Mouse (Mus musculus): Measurements from ENCODE around the gene Mcfd2. TPM values are rescaled to one million over a fixed set of nuclear protein-coding genes. Genes with fewer than 3 reads are reported as not detected.

The Mcfd2 gene
- total and polyA plus RNA-seq, 3 experiments: 24.7 to 41.9 (median 39.1) TPM

DNA sequence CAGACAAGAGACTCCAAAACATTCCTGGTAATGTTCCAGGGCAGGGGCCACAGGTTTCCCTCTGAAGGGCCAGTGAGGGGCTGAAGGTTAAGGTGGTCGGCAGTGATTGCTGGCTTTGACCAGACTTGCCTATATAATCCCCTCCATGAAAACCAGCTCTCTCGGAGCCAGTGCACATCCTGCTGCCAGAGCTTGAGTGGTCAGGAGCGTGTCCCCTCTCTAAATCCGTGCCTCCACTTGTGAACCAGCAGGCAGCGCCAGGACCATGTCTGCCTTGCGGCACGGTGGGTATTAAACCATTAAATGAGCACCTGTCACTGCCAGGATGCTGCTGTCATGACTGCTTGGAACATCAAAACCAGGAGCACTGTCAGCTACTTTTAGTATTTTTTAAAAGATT is 44.8 kb upstream of the Mcfd2 start:
- H3K4me1 ChIP-seq (ENCODE audit: control insufficient read depth in 1 of 2, insufficient read depth in 2 of 2): peaks cover 4 to 17% of the 10 kb centered on the region in 2 experiments; a peak in 3 of 4 replicates

DNA sequence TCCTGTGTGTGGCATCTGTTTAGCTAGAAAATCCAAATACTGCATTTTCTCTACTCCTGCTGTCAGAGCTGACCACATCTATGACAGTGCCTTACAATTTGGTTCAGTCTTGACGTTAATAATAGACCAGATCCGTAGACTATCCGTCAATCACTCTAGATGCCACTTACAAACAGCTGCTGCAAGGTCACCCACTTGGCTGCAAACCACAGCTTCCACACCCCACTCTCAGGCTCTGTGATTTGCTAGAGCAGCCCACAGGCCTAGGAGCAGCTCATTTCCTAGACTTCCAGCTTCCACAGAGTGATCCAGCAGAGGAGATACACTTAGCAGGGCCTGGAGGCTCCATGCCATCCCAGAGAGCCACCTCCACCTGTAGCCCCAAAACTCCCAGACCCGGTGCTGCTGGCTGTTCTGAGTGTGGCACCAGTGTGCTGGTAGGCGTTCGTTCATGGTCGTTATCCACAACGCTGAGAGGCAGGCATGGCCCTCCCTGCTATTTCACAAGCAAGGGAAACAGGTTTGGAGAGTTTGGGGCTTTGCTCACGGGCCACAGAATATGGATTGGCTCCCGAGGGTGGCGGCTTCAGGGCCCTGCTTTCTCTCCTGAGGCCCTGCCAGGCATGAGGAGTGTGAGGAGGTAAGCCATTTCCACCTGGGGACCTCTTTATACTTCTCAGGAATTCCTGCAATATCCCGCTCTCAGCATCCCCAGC is 43.5 kb upstream of the Mcfd2 start:
- in situ Hi-C loops (cut with MboI; ENCODE audit: low pct_ligation_motif_present, low pct_unique_long_range_greater_than_20kb, low sequenced_read_pairs): no loop called here
- Histone ChIP-seq H3K4me3 (replicated peaks in 1 of 3; ENCODE audit: low read depth in 2 of 3, low read length in 2 of 3, poor library complexity in 1 of 3) (no peak overlapping the region), H3K27me3 (replicated peaks) (no peaks in the 10 kb centered on the region), H3K9me3 (replicated peaks; ENCODE audit: low read length) (no peaks in the 10 kb centered on the region), H3K27ac (ENCODE audit: insufficient read depth, low read depth) (no peak overlapping the region), H3K4me1 (ENCODE audit: control insufficient read depth in 1 of 2, insufficient read depth in 2 of 2) (peaks cover 0 to 5% of the 10 kb centered on the region in 2 experiments; a peak in 2 of 4 replicates), H3K36me3 (replicated peaks in 1 of 2; ENCODE audit: control insufficient read depth in 1 of 2, insufficient read depth in 1 of 2, low read length in 1 of 2) (peaks cover 2 to 67% of the 10 kb centered on the region in 2 experiments), H3K9ac (ENCODE audit: insufficient read depth, low read depth) (no peak overlapping the region), H3K4me2 (ENCODE audit: insufficient read depth, low read depth, poor library complexity, severe bottlenecking) (no peak overlapping the region), H3K79me2 (replicated peaks; ENCODE audit: control insufficient read depth, extremely low read depth, insufficient read depth, poor library complexity, severe bottlenecking) (no peaks in the 10 kb centered on the region)
- dilution Hi-C loops (cut with MboI; ENCODE audit: extremely low pct_ligation_motif_present, extremely low pct_unique_long_range_greater_than_20kb, low sequenced_read_pairs): no loop called here
- no peak for TF ChIP-seq ELF1 (IDR thresholded peaks at IDR 0.05; ENCODE audit: low read depth, low read length)
- no peak for TF ChIP-seq SMC3 (IDR thresholded peaks at IDR 0.05; ENCODE audit: low read depth, low read length)
- TF ChIP-seq POLR2AphosphoS2 (IDR thresholded peaks at IDR 0.05; ENCODE audit: low read depth, low read length): no peak
- no peak for TF ChIP-seq HCFC1 (IDR thresholded peaks at IDR 0.05; ENCODE audit: low read depth, low read length)
- no peak for TF ChIP-seq ZKSCAN1 (IDR thresholded peaks at IDR 0.05; ENCODE audit: borderline replicate concordance, low read depth, low read length)
- no peak for TF ChIP-seq USF1 (IDR thresholded peaks at IDR 0.05; ENCODE audit: low read depth, low read length)
- TF ChIP-seq SIN3A (IDR thresholded peaks at IDR 0.05; ENCODE audit: low read length): no peak
- no peak for TF ChIP-seq MAX (IDR thresholded peaks at IDR 0.05; ENCODE audit: low read length)
- no peak for TF ChIP-seq MEF2A (IDR thresholded peaks at IDR 0.05; ENCODE audit: borderline replicate concordance, low read depth, low read length)
- no peak for TF ChIP-seq RAD21 (IDR thresholded peaks at IDR 0.05; ENCODE audit: low read depth, low read length)
- no peak for TF ChIP-seq JUND (conservative IDR thresholded peaks at IDR 0.05; ENCODE audit: low read depth, low read length)
- TF ChIP-seq NRF1 (IDR thresholded peaks at IDR 0.05; ENCODE audit: low read depth, low read length): no peak
- no peak for DNase-seq (ENCODE audit: extremely low read depth)

More for the DNA sequence above, 44.8 kb upstream of the Mcfd2 start:
- Histone ChIP-seq H3K36me3 (replicated peaks in 1 of 2; ENCODE audit: control insufficient read depth in 1 of 2, insufficient read depth in 1 of 2, low read length in 1 of 2) (peaks cover 2 to 57% of the 10 kb centered on the region in 2 experiments), H3K9me3 (replicated peaks; ENCODE audit: low read length) (no peaks in the 10 kb centered on the region), H3K27me3 (replicated peaks) (no peaks in the 10 kb centered on the region), H3K9ac (ENCODE audit: insufficient read depth, low read depth) (no peak overlapping the region), H3K27ac (ENCODE audit: insufficient read depth, low read depth) (no peak overlapping the region), H3K4me2 (ENCODE audit: insufficient read depth, low read depth, poor library complexity, severe bottlenecking) (no peak overlapping the region), H3K79me2 (replicated peaks; ENCODE audit: control insufficient read depth, extremely low read depth, insufficient read depth, poor library complexity, severe bottlenecking) (no peaks in the 10 kb centered on the region), H3K4me3 (replicated peaks in 1 of 3; ENCODE audit: low read depth in 2 of 3, low read length in 2 of 3, poor library complexity in 1 of 3) (no peak overlapping the region)
- DNase-seq (ENCODE audit: extremely low read depth): no peak
- in situ Hi-C loops (cut with MboI; ENCODE audit: low pct_ligation_motif_present, low pct_unique_long_range_greater_than_20kb, low sequenced_read_pairs): loop anchor here (5.0 kb wide), 1 partner anchor 257 kb away; no protein-coding TSS in a partner anchor
- dilution Hi-C loops (cut with MboI; ENCODE audit: extremely low pct_ligation_motif_present, extremely low pct_unique_long_range_greater_than_20kb, low sequenced_read_pairs): no loop called here
- TF ChIP-seq SIN3A (IDR thresholded peaks at IDR 0.05; ENCODE audit: low read length) (no peak), ZNF384 (IDR thresholded peaks at IDR 0.05; ENCODE audit: low read depth, low read length) (no peak), CHD1 (IDR thresholded peaks at IDR 0.05; ENCODE audit: low read depth, low read length) (no peak), USF1 (IDR thresholded peaks at IDR 0.05; ENCODE audit: low read depth, low read length) (no peak), POLR2AphosphoS2 (IDR thresholded peaks at IDR 0.05; ENCODE audit: low read depth, low read length) (no peak), E2F4 (IDR thresholded peaks at IDR 0.05; ENCODE audit: insufficient replicate concordance, low read depth, low read length) (no peak), POLR2A (IDR thresholded peaks at IDR 0.05; ENCODE audit: low read depth, low read length) (no peak), MAZ (IDR thresholded peaks at IDR 0.05; ENCODE audit: low read depth, low read length) (no peak), CHD2 (IDR thresholded peaks at IDR 0.05; ENCODE audit: low read length) (no peak), ETS1 (conservative IDR thresholded peaks at IDR 0.05; ENCODE audit: low read depth, low read length) (no peak), KAT2A (IDR thresholded peaks at IDR 0.05; ENCODE audit: insufficient replicate concordance, low read length) (no peak), NELFE (IDR thresholded peaks at IDR 0.05; ENCODE audit: low read depth, low read length) (no peak), IRF4 (IDR thresholded peaks at IDR 0.05; ENCODE audit: low read depth, low read length) (no peak), HCFC1 (IDR thresholded peaks at IDR 0.05; ENCODE audit: low read depth, low read length) (no peak), GABPA (IDR thresholded peaks at IDR 0.05; ENCODE audit: insufficient replicate concordance, low read depth, low read length) (no peak), ZKSCAN1 (IDR thresholded peaks at IDR 0.05; ENCODE audit: borderline replicate concordance, low read depth, low read length) (no peak)
